In genomic region chr13:107244173-107244572, GRCm38 (mm10) we compare ENCODE assay signal across 10 mouse cellular contexts.
"Had no signal": no experiment of that assay in that cellular context is flagged by ENCODE, and none has a peak within 500 bp of the region (broad histone marks: within the 10 kb centered on the region; RNA-seq: fewer than 3 reads in every experiment).

No protein-coding gene starts in this region.

- DNase-seq: kidney, adult 18-20 months; kidney, adult 9 months; kidney, postnatal 10 days; kidney, postnatal 36 days; layer of hippocampus, postnatal 36 days; liver, embryonic 13.5 days; lung, adult 2 months; retina, postnatal 1 day; thymus, adult 18-20 months; thymus, postnatal 36 days had no signal
